Mouse (Mus musculus): ENCODE results near the gene Uox. TPM values are rescaled to one million over a fixed set of nuclear protein-coding genes. Genes with fewer than 3 reads are reported as not detected.
A peak's percentile ranks its signal among the peaks of the same experiment; 100 is the strongest.

Gene Uox
- total RNA-seq, 2 experiments from 2014 or later: not detected

GRCm38 (mm10) chr3:146675101-146675500, 104.9 kb downstream of the Uox start:
- intact Hi-C loops (cut with DNase I): no loop called here
- DNase-seq: no peak

- no peak for DNase-seq
- intact Hi-C loops (cut with DNase I): no loop called here
These were observed 106.0 kb downstream of the Uox start for GRCm38 (mm10) chr3:146676193-146676592.

- intact Hi-C loops (cut with DNase I): loop anchor here (10.0 kb wide), 1 partner anchor 115 kb away; no protein-coding TSS in a partner anchor
- DNase-seq: no peak
These were observed 109.4 kb downstream of the Uox start for GRCm38 (mm10) chr3:146679646-146680045.

GRCm38 (mm10) chr3:146680625-146681024, 110.4 kb downstream of the Uox start:
- DNase-seq: no peak
- intact Hi-C loops (cut with DNase I): loop anchor here (10.0 kb wide), 1 partner anchor 116 kb away; no protein-coding TSS in a partner anchor

GRCm38 (mm10) chr3:146681696-146682095, 111.5 kb downstream of the Uox start:
- peak in 1 of 2 experiments; percentile 11 for DNase-seq
- intact Hi-C loops (cut with DNase I): loop anchor here (10.0 kb wide), 1 partner anchor 117 kb away; no protein-coding TSS in a partner anchor

Other genes with a start within 250 kb of the Uox start
- 10 to 100 TPM in 1 of 2 experiments, 1 to 10 TPM in 1; 8.9 to 11.0 TPM for gene Ssx2ip, start 165.8 kb upstream of the Uox start, total RNA-seq (2021)
- 1 to 10 TPM; 4.0 to 4.7 TPM for gene Ctbs, start 120.6 kb upstream of the Uox start, total RNA-seq (2021)
- 1 to 10 TPM; 2.7 to 3.6 TPM for gene Spata1, start 70.7 kb upstream of the Uox start, total RNA-seq (2021)
- 100 to 1,000 TPM; 201 to 215 TPM for gene Gng5, start 70.6 kb upstream of the Uox start, total RNA-seq (2021)
- gene Rpf1, start 49.0 kb upstream of the Uox start, total RNA-seq (2021): 10 to 100 TPM; 13.6 to 14.4 TPM
- not detected for gene Dnase2b, start 45.2 kb downstream of the Uox start, total RNA-seq (2021)
- under 1 TPM in 1 of 2 experiments, not detected in 1; 0.15 TPM for gene 4930503B20Rik, start 80.9 kb downstream of the Uox start, total RNA-seq (2021)
- 1 to 10 TPM; 1.4 to 2.6 TPM for gene Samd13, start 115.2 kb downstream of the Uox start, total RNA-seq (2021)
- gene Prkacb, start 242.6 kb downstream of the Uox start, total RNA-seq (2021): 10 to 100 TPM; 62.5 to 68.3 TPM

Data from heart, postnatal 14 days (tissue).